Mouse (Mus musculus) gastrocnemius, adult 2 months (tissue): ENCODE measurements around the gene Wasf3. TPM values are rescaled to one million over a fixed set of nuclear protein-coding genes. Genes with fewer than 3 reads are reported as not detected.

Experiments
- DNase-seq: peaks from one replicate; pipeline ENCODE4 v3.0.0; 2022
- H3K27ac ChIP-seq: fragments of 200-600 bp; 2 replicates; pipeline ENCODE4 v1.8.1; 2022; ENCODE audit warnings: mild to moderate bottlenecking
- H3K4me3 ChIP-seq: fragments of 200-600 bp; 2 replicates; pipeline ENCODE4 v1.8.1; 2022; ENCODE audit warnings: mild to moderate bottlenecking, moderate library complexity
- CTCF ChIP-seq: fragments of 200-600 bp; IDR thresholded peaks from 2 replicates; pipeline ENCODE4 v1.8.1; 2022; ENCODE audit warnings: antibody characterized with exemption, mild to moderate bottlenecking, moderate library complexity
- intact Hi-C: fragments of 180-260 bp; cut with DNase I; formaldehyde crosslinking; loops from one replicate; pipeline ENCODE4 v1.15.1; 2025
- total RNA-seq, 2 experiments: library from RNA; stranded (reverse); gene quantifications; 2 replicates each; pipeline ENCODE4 v1.2.3; 2021

Wasf3 gene
- total RNA-seq, 2 experiments from 2014 or later: 0.64 to 0.92 TPM

- DNase-seq: no peak
- intact Hi-C loops: no loop called here
- H3K4me3 ChIP-seq: no peak overlapping the region
- TF ChIP-seq CTCF: no peak
- H3K27ac ChIP-seq: no peak overlapping the region
Measured at GRCm38 (mm10) chr5:146407791-146408190, 23.0 kb downstream of the Wasf3 start.

- DNase-seq: no peak
- intact Hi-C loops: no loop called here
- TF ChIP-seq CTCF: no peak
- Histone ChIP-seq H3K27ac (no peak overlapping the region), H3K4me3 (no peak overlapping the region)
Measured at GRCm38 (mm10) chr5:146408604-146409003, 23.8 kb downstream of the Wasf3 start.

- intact Hi-C loops: no loop called here
Measured at GRCm38 (mm10) chr5:146410821-146411220, 26.0 kb downstream of the Wasf3 start.

GRCm38 (mm10) chr5:146412743-146413430, 28.1 kb downstream of the Wasf3 start:
- no peak for TF ChIP-seq CTCF
- H3K4me3 ChIP-seq: no peak overlapping the region
- DNase-seq: peak; percentile 39
- intact Hi-C loops: no loop called here
- H3K27ac ChIP-seq: no peak overlapping the region

More at GRCm38 (mm10) chr5:146410821-146411220, 26.0 kb downstream of the Wasf3 start:
- DNase-seq: no peak
- Histone ChIP-seq H3K4me3 (no peak overlapping the region), H3K27ac (no peak overlapping the region)
- no peak for TF ChIP-seq CTCF

- Histone ChIP-seq H3K4me3 (no peak overlapping the region), H3K27ac (no peak overlapping the region)
- DNase-seq: no peak
- TF ChIP-seq CTCF: no peak
- intact Hi-C loops: no loop called here
Measured at GRCm38 (mm10) chr5:146414611-146415010, 29.8 kb downstream of the Wasf3 start.

- Histone ChIP-seq H3K4me3 (no peak overlapping the region), H3K27ac (no peak overlapping the region)
- DNase-seq: no peak
- intact Hi-C loops: no loop called here
- no peak for TF ChIP-seq CTCF
Measured at GRCm38 (mm10) chr5:146415218-146415617, 30.4 kb downstream of the Wasf3 start.

- no peak for DNase-seq
- TF ChIP-seq CTCF: no peak
- no peak overlapping the region for H3K4me3 ChIP-seq
- H3K27ac ChIP-seq: no peak overlapping the region
- intact Hi-C loops: no loop called here
Measured at GRCm38 (mm10) chr5:146416331-146417110, 31.7 kb downstream of the Wasf3 start.

- Histone ChIP-seq H3K4me3 (no peak overlapping the region), H3K27ac (no peak overlapping the region)
- intact Hi-C loops: no loop called here
- no peak for TF ChIP-seq CTCF
- no peak for DNase-seq
Measured at GRCm38 (mm10) chr5:146418092-146418491, 33.3 kb downstream of the Wasf3 start.

- intact Hi-C loops: no loop called here
- peak; percentile 67 for TF ChIP-seq CTCF
- no peak for DNase-seq
- H3K27ac ChIP-seq: no peak overlapping the region
- H3K4me3 ChIP-seq: no peak overlapping the region
Measured at GRCm38 (mm10) chr5:146420081-146420480, 35.3 kb downstream of the Wasf3 start.

- intact Hi-C loops: no loop called here
- no peak for TF ChIP-seq CTCF
Measured at GRCm38 (mm10) chr5:146424711-146425326, 40.0 kb downstream of the Wasf3 start.

GRCm38 (mm10) chr5:146425656-146426055, 40.9 kb downstream of the Wasf3 start:
- no peak overlapping the region for H3K4me3 ChIP-seq
- no peak overlapping the region for H3K27ac ChIP-seq
- DNase-seq: no peak
- TF ChIP-seq CTCF: no peak
- intact Hi-C loops: no loop called here

More at GRCm38 (mm10) chr5:146424711-146425326, 40.0 kb downstream of the Wasf3 start:
- no peak for DNase-seq
- no peak overlapping the region for H3K4me3 ChIP-seq
- no peak overlapping the region for H3K27ac ChIP-seq

- no peak for TF ChIP-seq CTCF
- intact Hi-C loops: no loop called here
- DNase-seq: no peak
- Histone ChIP-seq H3K4me3 (no peak overlapping the region), H3K27ac (no peak overlapping the region)
Measured at GRCm38 (mm10) chr5:146428109-146428508, 43.3 kb downstream of the Wasf3 start.

- TF ChIP-seq CTCF: no peak
- Histone ChIP-seq H3K27ac (no peak overlapping the region), H3K4me3 (no peak overlapping the region)
- peak; percentile 54 for DNase-seq
- intact Hi-C loops: no loop called here
Measured at GRCm38 (mm10) chr5:146431821-146432220, 47.0 kb downstream of the Wasf3 start.
